8 mouse cellular contexts compared by ENCODE assay signal in genomic region chr11:3408997-3409732, GRCm38 (mm10). TPM values are rescaled to one million over a fixed set of nuclear protein-coding genes. Genes with fewer than 3 reads are reported as not detected.
DNase-seq lines count a peak whose midpoint lies in the region; ATAC-seq lines count a peak whose summit lies in the region.

TSS of gene Limk2 (minus strand) at chr11:3409189.

- H3K9me3 ChIP-seq in heart, embryonic 14.5 days (ENCODE audit: control insufficient read depth, low read length): no peaks in the 10 kb centered on the region
- no peaks in the 10 kb centered on the region for H3K9me3 ChIP-seq in liver, embryonic 13.5 days (replicated peaks)
- H3K9me3 ChIP-seq in stomach, embryonic 16.5 days (replicated peaks; ENCODE audit: control insufficient read depth, low read length): no peaks in the 10 kb centered on the region

- peak; percentile 97 for DNase-seq in CD4-positive, CD25-positive, alpha-beta regulatory T cell, adult 2 months (ENCODE audit: low read depth, low spot score)
- DNase-seq in fibroblast of lung, adult 2 months (ENCODE audit: low read depth): peak; percentile 59
- DNase-seq in kidney, postnatal 14 days: peak; percentile 95
- DNase-seq in liver, embryonic 13.5 days: peak; percentile 90
- DNase-seq in neural tube, embryonic 10.5 days (ENCODE audit: extremely low spot score, low spot score): peak; percentile 94

- peak within 1 kb of the TSS; percentile 83 for H3K4me2 ChIP-seq in heart, embryonic 14.5 days (ENCODE audit: low read length)
- peak within 1 kb of the TSS; percentile 94 for H3K4me2 ChIP-seq in liver, embryonic 13.5 days
- H3K4me2 ChIP-seq in stomach, embryonic 16.5 days (ENCODE audit: low read depth, low read length): peak within 1 kb of the TSS; percentile 86

- H3K4me3 ChIP-seq in brown adipose tissue, adult 24 weeks (ENCODE audit: insufficient read depth, low read depth, low read length): peak within 1 kb of the TSS; percentile 73
- H3K4me3 ChIP-seq in heart, embryonic 14.5 days (ENCODE audit: control insufficient read depth in 1 of 2, insufficient read depth in 1 of 2, low read depth in 1 of 2, low read length in 2 of 2): peak within 1 kb of the TSS; percentile 54 to 86
- H3K4me3 ChIP-seq in liver, embryonic 13.5 days (replicated peaks): peak within 1 kb of the TSS; percentile 78
- peak within 1 kb of the TSS; percentile 64 for H3K4me3 ChIP-seq in stomach, embryonic 16.5 days (replicated peaks; ENCODE audit: low read length)

- H3K9ac ChIP-seq in heart, embryonic 14.5 days (ENCODE audit: low read length): peak within 1 kb of the TSS; percentile 75
- peak within 1 kb of the TSS; percentile 85 for H3K9ac ChIP-seq in liver, embryonic 13.5 days
- peak within 1 kb of the TSS; percentile 88 for H3K9ac ChIP-seq in stomach, embryonic 16.5 days (ENCODE audit: low read length)

- H3K4me1 ChIP-seq in brown adipose tissue, adult 24 weeks (ENCODE audit: control insufficient read depth, insufficient read depth, insufficient read length, low read length): peaks cover 4% of the 10 kb centered on the region; the same call in 1 of the 2 replicates
- peaks cover 2 to 12% of the 10 kb centered on the region in 2 experiments for H3K4me1 ChIP-seq in heart, embryonic 14.5 days (ENCODE audit: control insufficient read depth in 2 of 2, insufficient read depth in 2 of 2, low read length in 2 of 2)
- peaks cover 41% of the 10 kb centered on the region for H3K4me1 ChIP-seq in liver, embryonic 13.5 days (replicated peaks)
- H3K4me1 ChIP-seq in stomach, embryonic 16.5 days (ENCODE audit: control insufficient read depth, insufficient read depth, low read length): peaks cover 8% of the 10 kb centered on the region

- ATAC-seq in heart, embryonic 14.5 days (ENCODE audit: insufficient number of reproducible peaks, insufficient read depth, low FRiP score, low read depth): peak; percentile 87
- ATAC-seq in liver, embryonic 13.5 days (ENCODE audit: low read depth): peak; percentile 98
- ATAC-seq in stomach, embryonic 16.5 days (ENCODE audit: insufficient read depth, low FRiP score): peak; percentile 95

- H3K27ac ChIP-seq in brown adipose tissue, adult 24 weeks (replicated peaks; ENCODE audit: low read depth, low read length): peak within 1 kb of the TSS; percentile 78
- peak within 1 kb of the TSS; percentile 53 to 55 for H3K27ac ChIP-seq in heart, embryonic 14.5 days (replicated peaks in 1 of 2; ENCODE audit: control insufficient read depth in 1 of 2, insufficient read depth in 1 of 2, low read depth in 2 of 2, low read length in 2 of 2)
- H3K27ac ChIP-seq in liver, embryonic 13.5 days: peak within 1 kb of the TSS; percentile 74
- H3K27ac ChIP-seq in stomach, embryonic 16.5 days (ENCODE audit: low read length): peak within 1 kb of the TSS; percentile 22

- no peaks in the 10 kb centered on the region for H3K27me3 ChIP-seq in heart, embryonic 14.5 days (ENCODE audit: control insufficient read depth, insufficient read depth, low read length)
- H3K27me3 ChIP-seq in liver, embryonic 13.5 days: no peaks in the 10 kb centered on the region
- no peaks in the 10 kb centered on the region for H3K27me3 ChIP-seq in stomach, embryonic 16.5 days (ENCODE audit: control insufficient read depth, insufficient read depth, low read length)

- 3% methylated on average over 41 of the region's 45 CpGs for WGBS in heart, embryonic 14.5 days
- WGBS in liver, embryonic 13.5 days (ENCODE audit: insufficient replicate concordance): 4% methylated on average over 44 of the region's 45 CpGs
- 3% methylated on average over 45 of the region's 45 CpGs for WGBS in stomach, embryonic 16.5 days

- H3K36me3 ChIP-seq in heart, embryonic 14.5 days (ENCODE audit: control insufficient read depth, insufficient read depth, low read length): peaks cover 6% of the 10 kb centered on the region
- no peaks in the 10 kb centered on the region for H3K36me3 ChIP-seq in liver, embryonic 13.5 days
- no peaks in the 10 kb centered on the region for H3K36me3 ChIP-seq in stomach, embryonic 16.5 days (ENCODE audit: control insufficient read depth, insufficient read depth, low read length)

RNA-seq across cellular contexts. Expression of gene Limk2, which starts in this region (rescaled TPM):
- polyA plus RNA-seq in brown adipose tissue, adult 24 weeks (2012; ENCODE audit: insufficient read depth, insufficient read length, missing spikeins): 9.6 and 13.9 TPM in 2 replicates
- 58.1 and 60.3 TPM in 2 replicates for polyA plus RNA-seq in heart, embryonic 14.5 days (2014; fragmentation: Nextera tagmentation; extraction: Ambion mirVana)
- polyA plus RNA-seq in liver, embryonic 13.5 days (2015; fragmentation: Nextera tagmentation; extraction: Ambion mirVana): 8.7 TPM in 2 replicates
- 92.6 and 109 TPM in 2 replicates for polyA plus RNA-seq in stomach, embryonic 16.5 days (2015; fragmentation: Nextera tagmentation; extraction: Ambion mirVana)

Comparison
In these comparisons a context has a peak if more than half of its experiments do, and no peak if none do; other contexts are left out.
1. Peak in every context shown above with its lines: DNase-seq, ATAC-seq, H3K4me3 ChIP-seq and H3K27ac ChIP-seq.
2. H3K27ac ChIP-seq: peak in every context shown above with its lines; median percentile 78 in brown adipose tissue, adult 24 weeks; 74 in liver, embryonic 13.5 days; 54 in heart, embryonic 14.5 days; 22 in stomach, embryonic 16.5 days.